Mouse (Mus musculus): Measurements from ENCODE around the gene Rps11. TPM values are rescaled to one million over a fixed set of nuclear protein-coding genes. Genes with fewer than 3 reads are reported as not detected.

Gene Rps11
- polyA plus RNA-seq, 1 experiment from 2014 or later: 1,843 TPM

DNA sequence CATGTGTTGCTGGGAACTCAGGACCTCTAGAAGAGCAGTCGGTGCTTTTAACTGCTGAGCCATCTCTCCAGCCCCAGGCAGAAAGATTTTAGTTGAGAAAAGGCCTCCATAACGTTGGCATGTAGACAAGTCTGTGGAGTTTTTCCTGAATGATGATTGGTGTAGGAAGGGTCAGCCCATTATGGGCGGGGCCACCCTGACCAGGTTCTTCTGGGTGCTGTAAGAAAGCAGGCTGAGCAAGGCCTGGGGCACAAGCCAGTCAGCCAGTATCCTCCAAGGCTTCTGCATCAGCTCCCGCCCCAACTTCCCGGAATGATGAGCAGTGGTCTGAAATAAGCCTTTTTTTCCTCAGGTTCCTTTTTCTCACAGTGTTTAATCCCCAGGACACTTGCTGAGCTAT, 43.2 kb downstream of the Rps11 start:
- Histone ChIP-seq H3K9me3 (no peaks in the 10 kb centered on the region), H3K27ac (no peak overlapping the region), H3K4me1 (peaks cover 13% of the 10 kb centered on the region; the same call in 1 of the 2 replicates), H3K36me3 (replicated peaks) (peaks cover 55% of the 10 kb centered on the region), H3K4me3 (no peak overlapping the region), H3K27me3 (ENCODE audit: poor library complexity, severe bottlenecking) (no peaks in the 10 kb centered on the region)
- DNase-seq (ENCODE audit: extremely low spot score, low spot score): no peak
- WGBS: 40% methylated on average over 5 of the region's 5 CpGs

GRCm38 (mm10) chr7:45079856-45080255, 44.4 kb downstream of the Rps11 start:
- Histone ChIP-seq H3K27ac (no peak overlapping the region), H3K36me3 (replicated peaks) (peaks cover 56% of the 10 kb centered on the region), H3K9me3 (no peaks in the 10 kb centered on the region), H3K4me1 (peaks cover 13% of the 10 kb centered on the region; the same call in 1 of the 2 replicates), H3K4me3 (no peak overlapping the region), H3K27me3 (ENCODE audit: poor library complexity, severe bottlenecking) (no peaks in the 10 kb centered on the region)
- peak; percentile 88 for DNase-seq (ENCODE audit: extremely low spot score, low spot score)
- WGBS: 3% methylated on average over 10 of the region's 10 CpGs

- Histone ChIP-seq H3K27me3 (ENCODE audit: poor library complexity, severe bottlenecking) (no peaks in the 10 kb centered on the region), H3K4me3 (no peak overlapping the region), H3K36me3 (replicated peaks) (peaks cover 58% of the 10 kb centered on the region), H3K27ac (no peak overlapping the region), H3K4me1 (peaks cover 13% of the 10 kb centered on the region; the same call in 1 of the 2 replicates), H3K9me3 (no peaks in the 10 kb centered on the region)
- peak; percentile 73 for DNase-seq (ENCODE audit: extremely low spot score, low spot score)
- 41% methylated on average over 9 of the region's 9 CpGs for WGBS
Measured at GRCm38 (mm10) chr7:45078513-45078912, 45.7 kb downstream of the Rps11 start.

DNA sequence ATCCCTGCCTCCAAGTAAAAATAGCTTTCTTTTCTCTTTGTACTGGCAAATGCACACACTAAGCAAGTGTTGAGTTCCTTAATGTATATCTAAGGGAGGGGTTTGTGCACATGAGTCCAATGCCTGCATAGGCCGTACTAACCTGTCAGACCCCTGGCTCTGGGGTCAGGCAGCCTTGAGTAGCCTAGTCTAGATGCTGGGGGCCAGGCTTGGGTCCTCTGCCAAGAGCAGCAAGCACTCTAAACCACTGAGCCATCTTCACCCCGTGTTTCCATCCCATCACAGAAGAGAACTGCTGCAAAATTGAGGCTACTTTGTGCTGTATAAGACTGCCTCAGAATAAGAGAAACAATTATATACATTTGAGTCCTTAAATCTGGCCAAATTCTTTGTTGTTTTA, 46.4 kb downstream of the Rps11 start:
- WGBS: 88% methylated on average over 2 of the region's 2 CpGs
- Histone ChIP-seq H3K27me3 (ENCODE audit: poor library complexity, severe bottlenecking) (no peaks in the 10 kb centered on the region), H3K4me1 (peaks cover 12% of the 10 kb centered on the region; the same call in 1 of the 2 replicates), H3K27ac (no peak overlapping the region), H3K36me3 (replicated peaks) (peaks cover 55% of the 10 kb centered on the region), H3K4me3 (no peak overlapping the region), H3K9me3 (no peaks in the 10 kb centered on the region)
- no peak for DNase-seq (ENCODE audit: extremely low spot score, low spot score)

GRCm38 (mm10) chr7:45077322-45077721, 46.9 kb downstream of the Rps11 start:
- H3K27me3 ChIP-seq (ENCODE audit: poor library complexity, severe bottlenecking): no peaks in the 10 kb centered on the region
- peaks cover 7% of the 10 kb centered on the region; the same call in 1 of the 2 replicates for H3K4me1 ChIP-seq
- no peak for DNase-seq (ENCODE audit: extremely low spot score, low spot score)
- no peak overlapping the region for H3K27ac ChIP-seq
- no peaks in the 10 kb centered on the region for H3K9me3 ChIP-seq
- H3K4me3 ChIP-seq: no peak overlapping the region
- H3K36me3 ChIP-seq (replicated peaks): peaks cover 50% of the 10 kb centered on the region
- WGBS: 89% methylated on average over 14 of the region's 14 CpGs

DNA sequence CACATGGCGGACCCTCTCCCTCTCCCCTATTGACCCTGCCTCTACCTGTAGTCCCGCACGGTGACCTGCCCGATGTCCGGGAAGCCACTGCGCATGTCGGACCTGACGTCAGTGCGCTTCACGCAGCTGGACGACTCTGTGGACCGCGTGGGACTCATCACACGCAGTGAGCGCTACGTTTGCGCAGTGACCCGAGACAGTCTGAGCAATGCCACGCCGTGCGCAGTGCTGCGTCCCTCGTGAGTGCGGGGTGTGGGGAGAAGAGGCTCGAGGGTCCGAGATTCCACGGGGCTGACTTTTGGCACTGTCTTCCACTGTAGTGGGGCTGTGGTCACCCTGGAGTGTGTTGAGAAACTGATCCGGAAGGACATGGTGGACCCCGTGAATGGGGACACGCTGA, 47.7 kb downstream of the Rps11 start:
- 89% methylated on average over 30 of the region's 30 CpGs for WGBS
- H3K4me3 ChIP-seq: peak overlapping the region; percentile 10
- no peak overlapping the region for H3K27ac ChIP-seq
- H3K9me3 ChIP-seq: no peaks in the 10 kb centered on the region
- DNase-seq (ENCODE audit: extremely low spot score, low spot score): no peak
- peaks cover 49% of the 10 kb centered on the region for H3K36me3 ChIP-seq (replicated peaks)
- H3K4me1 ChIP-seq: peaks cover 5% of the 10 kb centered on the region; the same call in 1 of the 2 replicates
- H3K27me3 ChIP-seq (ENCODE audit: poor library complexity, severe bottlenecking): no peaks in the 10 kb centered on the region

GRCm38 (mm10) chr7:45075405-45075804, 48.8 kb downstream of the Rps11 start:
- Histone ChIP-seq H3K4me3 (no peak overlapping the region), H3K27me3 (ENCODE audit: poor library complexity, severe bottlenecking) (no peaks in the 10 kb centered on the region), H3K27ac (no peak overlapping the region), H3K36me3 (replicated peaks) (peaks cover 49% of the 10 kb centered on the region), H3K9me3 (no peaks in the 10 kb centered on the region), H3K4me1 (peaks cover 5% of the 10 kb centered on the region; the same call in 1 of the 2 replicates)
- no peak for DNase-seq (ENCODE audit: extremely low spot score, low spot score)
- 92% methylated on average over 4 of the region's 4 CpGs for WGBS

GRCm38 (mm10) chr7:45073949-45074348, 50.3 kb downstream of the Rps11 start:
- no peak for DNase-seq (ENCODE audit: extremely low spot score, low spot score)
- Histone ChIP-seq H3K27ac (no peak overlapping the region), H3K4me3 (no peak overlapping the region), H3K9me3 (no peaks in the 10 kb centered on the region), H3K36me3 (replicated peaks) (peaks cover 49% of the 10 kb centered on the region), H3K4me1 (no peaks in the 10 kb centered on the region), H3K27me3 (ENCODE audit: poor library complexity, severe bottlenecking) (no peaks in the 10 kb centered on the region)
- WGBS: 92% methylated on average over 12 of the region's 12 CpGs

DNA sequence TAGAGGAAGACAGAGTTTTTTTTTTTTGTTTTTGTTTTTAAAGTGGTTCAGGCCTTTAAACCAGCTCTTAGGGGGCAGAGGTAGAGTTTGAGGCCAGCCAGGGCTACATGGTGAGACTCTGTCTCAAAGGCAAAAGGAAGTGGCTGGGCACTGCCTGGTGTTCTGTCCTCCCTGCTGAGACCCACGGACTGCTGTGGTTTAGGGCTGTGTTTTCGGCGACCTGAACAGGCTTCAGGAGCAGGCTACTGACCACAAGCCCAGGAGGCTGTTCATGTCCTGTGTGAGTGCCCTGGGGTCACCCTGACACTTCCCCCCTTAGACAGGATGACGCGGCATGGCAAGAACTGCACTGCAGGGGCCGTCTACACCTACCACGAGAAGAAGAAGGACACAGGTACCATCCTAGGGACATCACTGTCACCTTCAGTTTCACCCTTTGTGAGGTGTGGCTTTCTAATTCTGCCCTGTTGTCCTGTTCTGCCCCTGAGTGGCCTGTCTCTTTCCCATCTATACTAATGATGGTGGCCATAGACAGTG, 51.0 kb downstream of the Rps11 start:
- Histone ChIP-seq H3K4me3 (no peak overlapping the region), H3K9me3 (no peaks in the 10 kb centered on the region), H3K27ac (no peak overlapping the region), H3K4me1 (no peaks in the 10 kb centered on the region), H3K36me3 (replicated peaks) (peaks cover 49% of the 10 kb centered on the region), H3K27me3 (ENCODE audit: poor library complexity, severe bottlenecking) (no peaks in the 10 kb centered on the region)
- DNase-seq (ENCODE audit: extremely low spot score, low spot score): no peak
- 86% methylated on average over 7 of the region's 7 CpGs for WGBS

MicroRNA genes within 50 kb of the gene (microRNA counts, 519-probe panel; counts per million panel counts)
- 341 counts per million, percentile 65 among the panel's probes with 10 or more counts for microRNA mmu-miR-150

Small RNAs within 50 kb of the gene (microRNA-seq; reads per million reads assigned to microRNA genes)
- 2.7 reads per million for gene Mir150
- gene Mir5121: 34.1 reads per million, percentile 37 among the genes with 10 or more reads in this experiment
- not detected for gene Mir7055

Other genes with a start within 250 kb of the Rps11 start
- 175 and 185 TPM in 2 replicates for gene Med25, start 231.7 kb downstream of the Rps11 start, polyA plus RNA-seq (2016; fragmentation: Nextera tagmentation; extraction: Ambion mirVana)
- gene Fuz, start 228.4 kb downstream of the Rps11 start, polyA plus RNA-seq (2016; fragmentation: Nextera tagmentation; extraction: Ambion mirVana): 24.8 and 25.0 TPM in 2 replicates
- 69.1 and 69.5 TPM in 2 replicates for gene Ap2a1, start 194.9 kb downstream of the Rps11 start, polyA plus RNA-seq (2016; fragmentation: Nextera tagmentation; extraction: Ambion mirVana)
- gene Tsks, start 181.2 kb downstream of the Rps11 start, polyA plus RNA-seq (2016; fragmentation: Nextera tagmentation; extraction: Ambion mirVana): 0.47 TPM in 1 of 2 replicates, not detected in the other
- gene Cpt1c, start 149.6 kb downstream of the Rps11 start, polyA plus RNA-seq (2016; fragmentation: Nextera tagmentation; extraction: Ambion mirVana): 19.4 and 20.8 TPM in 2 replicates
- gene Prmt1, start 137.9 kb downstream of the Rps11 start, polyA plus RNA-seq (2016; fragmentation: Nextera tagmentation; extraction: Ambion mirVana): 909 and 984 TPM in 2 replicates
- gene Irf3, start 126.8 kb downstream of the Rps11 start, polyA plus RNA-seq (2016; fragmentation: Nextera tagmentation; extraction: Ambion mirVana): 70.5 and 76.0 TPM in 2 replicates
- gene Bcl2l12, start 125.7 kb downstream of the Rps11 start, polyA plus RNA-seq (2016; fragmentation: Nextera tagmentation; extraction: Ambion mirVana): 80.7 and 83.9 TPM in 2 replicates
- 39.9 and 41.0 TPM in 2 replicates for gene Scaf1, start 108.1 kb downstream of the Rps11 start, polyA plus RNA-seq (2016; fragmentation: Nextera tagmentation; extraction: Ambion mirVana)
- 15.0 and 16.8 TPM in 2 replicates for gene Rras, start 106.5 kb downstream of the Rps11 start, polyA plus RNA-seq (2016; fragmentation: Nextera tagmentation; extraction: Ambion mirVana)
- 11.9 and 12.7 TPM in 2 replicates for gene Prr12, start 71.6 kb downstream of the Rps11 start, polyA plus RNA-seq (2016; fragmentation: Nextera tagmentation; extraction: Ambion mirVana)
- gene Nosip, start 62.0 kb downstream of the Rps11 start, polyA plus RNA-seq (2016; fragmentation: Nextera tagmentation; extraction: Ambion mirVana): 61.2 and 67.6 TPM in 2 replicates
- 16.5 and 17.7 TPM in 2 replicates for gene Prrg2, start 61.8 kb downstream of the Rps11 start, polyA plus RNA-seq (2016; fragmentation: Nextera tagmentation; extraction: Ambion mirVana)
- gene Rcn3, start 32.2 kb downstream of the Rps11 start, polyA plus RNA-seq (2016; fragmentation: Nextera tagmentation; extraction: Ambion mirVana): 101 and 113 TPM in 2 replicates
- gene Fcgrt, start 20.6 kb downstream of the Rps11 start, polyA plus RNA-seq (2016; fragmentation: Nextera tagmentation; extraction: Ambion mirVana): 5.5 and 5.9 TPM in 2 replicates
- gene Rpl13a, start 4.3 kb upstream of the Rps11 start, polyA plus RNA-seq (2016; fragmentation: Nextera tagmentation; extraction: Ambion mirVana): 1,219 and 1,234 TPM in 2 replicates
- gene Gm45713, start 11.8 kb upstream of the Rps11 start, polyA plus RNA-seq (2016; fragmentation: Nextera tagmentation; extraction: Ambion mirVana): 0.11 and 0.27 TPM in 2 replicates
- 1.1 and 1.4 TPM in 2 replicates for gene Flt3l, start 12.0 kb upstream of the Rps11 start, polyA plus RNA-seq (2016; fragmentation: Nextera tagmentation; extraction: Ambion mirVana)
- gene Pih1d1, start 29.9 kb upstream of the Rps11 start, polyA plus RNA-seq (2016; fragmentation: Nextera tagmentation; extraction: Ambion mirVana): 98.5 and 99.6 TPM in 2 replicates
- gene Aldh16a1, start 30.1 kb upstream of the Rps11 start, polyA plus RNA-seq (2016; fragmentation: Nextera tagmentation; extraction: Ambion mirVana): 53.0 and 55.1 TPM in 2 replicates
- 0.95 and 1.2 TPM in 2 replicates for gene Slc17a7, start 39.5 kb upstream of the Rps11 start, polyA plus RNA-seq (2016; fragmentation: Nextera tagmentation; extraction: Ambion mirVana)
- 0.15 TPM in 1 of 2 replicates, not detected in the other for gene Gfy, start 55.1 kb upstream of the Rps11 start, polyA plus RNA-seq (2016; fragmentation: Nextera tagmentation; extraction: Ambion mirVana)
- 0.33 TPM in 1 of 2 replicates, not detected in the other for gene Pth2, start 56.6 kb upstream of the Rps11 start, polyA plus RNA-seq (2016; fragmentation: Nextera tagmentation; extraction: Ambion mirVana)
- 0.57 and 0.66 TPM in 2 replicates for gene Ccdc155, start 80.5 kb upstream of the Rps11 start, polyA plus RNA-seq (2016; fragmentation: Nextera tagmentation; extraction: Ambion mirVana)
- 1.0 TPM in 2 replicates for gene Dkkl1, start 87.7 kb upstream of the Rps11 start, polyA plus RNA-seq (2016; fragmentation: Nextera tagmentation; extraction: Ambion mirVana)
- gene Tead2, start 91.3 kb upstream of the Rps11 start, polyA plus RNA-seq (2016; fragmentation: Nextera tagmentation; extraction: Ambion mirVana): 337 and 380 TPM in 2 replicates
- 1.1 TPM in 2 replicates for gene Cd37, start 114.7 kb upstream of the Rps11 start, polyA plus RNA-seq (2016; fragmentation: Nextera tagmentation; extraction: Ambion mirVana)
- gene Slc6a16, start 116.6 kb upstream of the Rps11 start, polyA plus RNA-seq (2016; fragmentation: Nextera tagmentation; extraction: Ambion mirVana): not detected in 2 replicates
- not detected in 2 replicates for gene Slc6a21, start 153.1 kb upstream of the Rps11 start, polyA plus RNA-seq (2016; fragmentation: Nextera tagmentation; extraction: Ambion mirVana)
- gene Trpm4, start 209.3 kb upstream of the Rps11 start, polyA plus RNA-seq (2016; fragmentation: Nextera tagmentation; extraction: Ambion mirVana): 8.3 and 8.9 TPM in 2 replicates
- 0.31 and 0.42 TPM in 2 replicates for gene Hrc, start 210.9 kb upstream of the Rps11 start, polyA plus RNA-seq (2016; fragmentation: Nextera tagmentation; extraction: Ambion mirVana)
- gene Ppfia3, start 242.6 kb upstream of the Rps11 start, polyA plus RNA-seq (2016; fragmentation: Nextera tagmentation; extraction: Ambion mirVana): 6.0 and 8.9 TPM in 2 replicates
- gene Lin7b, start 246.1 kb upstream of the Rps11 start, polyA plus RNA-seq (2016; fragmentation: Nextera tagmentation; extraction: Ambion mirVana): 0.47 and 0.81 TPM in 2 replicates